Mouse (Mus musculus) limb, embryonic 14.5 days (tissue): ENCODE results near the gene Fbxl12. TPM values are rescaled to one million over a fixed set of nuclear protein-coding genes. Genes with fewer than 3 reads are reported as not detected.
A peak's percentile ranks its signal among the peaks of the same experiment; 100 is the strongest.

ENCODE experiments used
- ATAC-seq: fragments of 200-750 bp; cut with Nextera tagmentation; 2 replicates; pipeline ENCODE4 v1.8.0; 2017; ENCODE audit warnings: low read depth, moderate number of reproducible peaks, moderate TSS enrichment; ENCODE audit not compliant: low FRiP score
- DNase-seq: peaks from one replicate; pipeline ENCODE4 v3.0.0-alpha.2; 2015; ENCODE audit warnings: low spot score
- H3K27ac ChIP-seq: fragments of 300-500 bp; sonication (generic); replicated peaks from 2 replicates; pipeline ENCODE4 v1.5.1; 2014; ENCODE audit warnings: low read depth, mild to moderate bottlenecking, low read length, moderate library complexity, mixed read lengths
- H3K27me3 ChIP-seq: fragments of 300-500 bp; sonication (generic); 2 replicates; pipeline ENCODE4 v1.6.1; 2014; ENCODE audit warnings: low read length, mixed read lengths; ENCODE audit not compliant: control insufficient read depth, insufficient read depth
- H3K36me3 ChIP-seq: fragments of 300-500 bp; sonication (generic); 2 replicates; pipeline ENCODE4 v1.6.1; 2014; ENCODE audit warnings: mild to moderate bottlenecking, low read length, moderate library complexity, mixed read lengths; ENCODE audit not compliant: control insufficient read depth, insufficient read depth
- H3K4me1 ChIP-seq: fragments of 300-500 bp; sonication (generic); 2 replicates; pipeline ENCODE4 v1.6.1; 2014; ENCODE audit warnings: antibody characterized with exemption, low read length, mixed read lengths; ENCODE audit not compliant: control insufficient read depth, insufficient read depth
- H3K4me2 ChIP-seq: fragments of 300-500 bp; sonication (generic); replicated peaks from 2 replicates; pipeline ENCODE4 v1.6.1; 2014; ENCODE audit warnings: low read depth, mild to moderate bottlenecking, low read length, moderate library complexity; ENCODE audit not compliant: severe bottlenecking
- H3K4me3 ChIP-seq: fragments of 300-500 bp; sonication (generic); replicated peaks from 2 replicates; pipeline ENCODE4 v1.5.1; 2014; ENCODE audit warnings: low read length
- H3K9ac ChIP-seq: fragments of 300-500 bp; sonication (generic); 2 replicates; pipeline ENCODE4 v1.6.1; 2014; ENCODE audit warnings: mild to moderate bottlenecking, low read depth, low read length, moderate library complexity; ENCODE audit not compliant: severe bottlenecking
- H3K9me3 ChIP-seq: fragments of 300-500 bp; sonication (generic); 2 replicates; pipeline ENCODE4 v1.6.1; 2016; ENCODE audit warnings: low read length; ENCODE audit not compliant: control insufficient read depth
- POLR2A ChIP-seq: fragments of 200-500 bp; IDR thresholded peaks from 2 replicates; pipeline ENCODE4 v1.8.0; 2012; ENCODE audit warnings: inconsistent platforms, mild to moderate bottlenecking, moderate library complexity, borderline replicate concordance; ENCODE audit not compliant: insufficient read depth, insufficient read length; ENCODE audit errors: extremely low read depth
- WGBS: fragments of 180-500 bp; shearing (Covaris S2); extraction: QIAGEN DNeasy Blood & Tissue Kit; methylation state at CpG from one replicate; pipeline ENCODE4 v1.1.7; 2014; 5-methylcytosine and 5-hydroxymethylcytosine counted together
- polyA plus RNA-seq, 2 experiments: library from polyadenylated mRNA; depleted of rRNA in 1 of 2; stranded (reverse) in 1 of 2; unstranded in 1 of 2; fragments of >200 nt; fragmentation: Nextera tagmentation in 1 of 2; extraction: Ambion mirVana in 1 of 2; gene quantifications; 2 replicates each; pipeline versions ENCODE4 v1.2.1 to v1.2.3; 2012 to 2014

Gene Fbxl12
- polyA plus RNA-seq, 2 experiments = 12.9 to 41.5 TPM

GRCm38 (mm10) chr9:20609831-20610464 lies 34.6 kb downstream of the Fbxl12 start:
- ATAC-seq (no peak), DNase-seq (no peak)
- Histone ChIP-seq H3K27ac (no peak overlapping the region), H3K4me3 (no peak overlapping the region), H3K27me3 (no peaks in the 10 kb centered on the region), H3K9me3 (no peaks in the 10 kb centered on the region), H3K4me1 (no peaks in the 10 kb centered on the region), H3K36me3 (no peaks in the 10 kb centered on the region; the same call in none of the 2 replicates), H3K9ac (no peak overlapping the region), H3K4me2 (no peak overlapping the region)
- no peak for TF ChIP-seq POLR2A
- WGBS = 86% methylated on average over 5 of the region's 5 CpGs

- H3K9ac ChIP-seq = peak overlapping the region; percentile 83
- H3K27me3 ChIP-seq = no peaks in the 10 kb centered on the region
- peak; percentile 74; the same call in 1 of the 2 replicates for TF ChIP-seq POLR2A
- under 1% methylated on average over 57 of the region's 57 CpGs for WGBS
- peak overlapping the region; percentile 96 for H3K27ac ChIP-seq
- no peaks in the 10 kb centered on the region for H3K4me1 ChIP-seq
- DNase-seq = peak; percentile 97
- no peaks in the 10 kb centered on the region; the same call in none of the 2 replicates for H3K36me3 ChIP-seq
- peak; percentile 87 for ATAC-seq
- H3K4me2 ChIP-seq = peak overlapping the region; percentile 77
- no peaks in the 10 kb centered on the region for H3K9me3 ChIP-seq
- H3K4me3 ChIP-seq = peak overlapping the region; percentile 70
Observed at GRCm38 (mm10) chr9:20607100-20607974, 37.2 kb downstream of the Fbxl12 start.

GRCm38 (mm10) chr9:20606269-20606668 lies 38.3 kb downstream of the Fbxl12 start:
- peak overlapping the region; percentile 77; the same call in 1 of the 2 replicates for H3K4me2 ChIP-seq
- H3K4me3 ChIP-seq = no peak overlapping the region
- DNase-seq (no peak), ATAC-seq (no peak)
- peaks cover 2% of the 10 kb centered on the region for H3K36me3 ChIP-seq
- no peaks in the 10 kb centered on the region for H3K4me1 ChIP-seq
- 95% methylated on average over 1 of the region's 1 CpGs for WGBS
- peak overlapping the region; percentile 83; the same call in 1 of the 2 replicates for H3K9ac ChIP-seq
- no peak overlapping the region for H3K27ac ChIP-seq
- H3K27me3 ChIP-seq = no peaks in the 10 kb centered on the region
- no peaks in the 10 kb centered on the region for H3K9me3 ChIP-seq
- TF ChIP-seq POLR2A = no peak

GRCm38 (mm10) chr9:20601270-20601669 lies 43.3 kb downstream of the Fbxl12 start:
- H3K4me2 ChIP-seq = no peak overlapping the region
- no peak for TF ChIP-seq POLR2A
- no peaks in the 10 kb centered on the region for H3K27me3 ChIP-seq
- ATAC-seq (no peak), DNase-seq (no peak)
- peaks cover 16% of the 10 kb centered on the region for H3K36me3 ChIP-seq
- no peaks in the 10 kb centered on the region for H3K4me1 ChIP-seq
- 84% methylated on average over 6 of the region's 6 CpGs for WGBS
- H3K9me3 ChIP-seq = no peaks in the 10 kb centered on the region
- H3K9ac ChIP-seq = no peak overlapping the region
- H3K4me3 ChIP-seq = no peak overlapping the region
- H3K27ac ChIP-seq = no peak overlapping the region

- H3K9ac ChIP-seq = peak within 1 kb of the TSS; percentile 70
- H3K9me3 ChIP-seq = no peaks in the 10 kb centered on the region
- DNase-seq (peak; percentile 95), ATAC-seq (peak; percentile 99)
- no peak for TF ChIP-seq POLR2A
- no peaks in the 10 kb centered on the region for H3K27me3 ChIP-seq
- peak within 1 kb of the TSS; percentile 75 for H3K27ac ChIP-seq
- H3K36me3 ChIP-seq = no peaks in the 10 kb centered on the region; the same call in 1 of the 2 replicates
- no peaks in the 10 kb centered on the region for H3K4me1 ChIP-seq
- 0% methylated on average over 23 of the region's 30 CpGs for WGBS
- H3K4me2 ChIP-seq = peak within 1 kb of the TSS; percentile 58
- H3K4me3 ChIP-seq = peak within 1 kb of the TSS; percentile 62
Observed at GRCm38 (mm10) chr9:20581175-20581634, 63.4 kb downstream of the Fbxl12 start, which contains the start of gene Zfp846. Gene Zfp846 (plus strand): TSS chr9:20581291.
